Mouse (Mus musculus): ENCODE results near the gene Srp14. TPM values are rescaled to one million over a fixed set of nuclear protein-coding genes. Genes with fewer than 3 reads are reported as not detected.

Srp14 gene
- polyA plus RNA-seq, 1 experiment from 2014 or later: 196 TPM

DNA sequence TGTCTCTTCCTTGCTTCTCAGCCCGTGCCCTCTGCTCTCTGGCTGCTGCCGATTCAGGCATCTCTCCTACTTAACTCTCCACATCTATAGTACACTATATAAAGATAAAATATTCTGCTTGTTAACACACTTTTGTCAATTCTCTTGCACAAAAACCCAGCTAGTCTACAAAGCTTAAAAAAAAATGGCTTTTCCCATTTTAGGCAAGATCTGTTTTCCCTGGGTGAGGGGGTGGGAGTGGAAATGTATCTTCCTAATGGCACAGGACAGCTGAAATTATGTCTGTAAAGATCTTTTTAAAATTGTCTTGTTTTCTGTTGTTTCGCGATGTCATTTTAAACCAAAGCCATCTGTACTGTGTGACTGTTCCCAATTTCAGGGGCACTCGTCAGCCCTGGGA is 16.0 kb downstream of the Srp14 start:
- Histone ChIP-seq H3K36me3 (peaks cover 91% of the 10 kb centered on the region), H3K9me3 (no peaks in the 10 kb centered on the region), H3K4me3 (no peak overlapping the region), H3K27me3 (replicated peaks) (no peaks in the 10 kb centered on the region), H3K4me1 (peaks cover 11% of the 10 kb centered on the region), H3K27ac (replicated peaks) (no peak overlapping the region), H3K9ac (no peak overlapping the region), H3K4me2 (no peak overlapping the region)
- ATAC-seq (ENCODE audit: extremely low read depth, insufficient number of reproducible peaks, low FRiP score, low TSS enrichment): no peak
- WGBS: 83% methylated on average over 5 of the region's 5 CpGs

GRCm38 (mm10) chr2:118461480-118462165 is 17.9 kb downstream of the Srp14 start:
- no peaks in the 10 kb centered on the region for H3K27me3 ChIP-seq (replicated peaks)
- H3K4me1 ChIP-seq: peaks cover 11% of the 10 kb centered on the region
- H3K36me3 ChIP-seq: peaks cover 90% of the 10 kb centered on the region
- H3K4me2 ChIP-seq: no peak overlapping the region
- no peaks in the 10 kb centered on the region for H3K9me3 ChIP-seq
- no peak for ATAC-seq (ENCODE audit: extremely low read depth, insufficient number of reproducible peaks, low FRiP score, low TSS enrichment)
- no peak overlapping the region for H3K4me3 ChIP-seq
- no peak overlapping the region for H3K9ac ChIP-seq
- 58% methylated on average over 16 of the region's 16 CpGs for WGBS
- 0 out of 2 replicates have a peak overlapping the region, but pooled peaks have one; percentile 14 for H3K27ac ChIP-seq (replicated peaks)

- no peak overlapping the region for H3K4me2 ChIP-seq
- no peak overlapping the region for H3K4me3 ChIP-seq
- H3K9me3 ChIP-seq: no peaks in the 10 kb centered on the region
- H3K4me1 ChIP-seq: peaks cover 7% of the 10 kb centered on the region
- H3K27ac ChIP-seq (replicated peaks): no peak overlapping the region
- 85% methylated on average over 13 of the region's 13 CpGs for WGBS
- peaks cover 91% of the 10 kb centered on the region for H3K36me3 ChIP-seq
- no peak overlapping the region for H3K9ac ChIP-seq
- no peaks in the 10 kb centered on the region for H3K27me3 ChIP-seq (replicated peaks)
- ATAC-seq (ENCODE audit: extremely low read depth, insufficient number of reproducible peaks, low FRiP score, low TSS enrichment): no peak
These were observed 21.8 kb downstream of the Srp14 start for GRCm38 (mm10) chr2:118457463-118458261.

- Histone ChIP-seq H3K27ac (replicated peaks) (no peak overlapping the region), H3K4me1 (peaks cover 7% of the 10 kb centered on the region), H3K27me3 (replicated peaks) (no peaks in the 10 kb centered on the region), H3K9me3 (no peaks in the 10 kb centered on the region), H3K9ac (no peak overlapping the region), H3K4me3 (no peak overlapping the region), H3K4me2 (no peak overlapping the region), H3K36me3 (peaks cover 86% of the 10 kb centered on the region)
- WGBS: 84% methylated on average over 3 of the region's 3 CpGs
- ATAC-seq (ENCODE audit: extremely low read depth, insufficient number of reproducible peaks, low FRiP score, low TSS enrichment): no peak
These were observed 22.5 kb downstream of the Srp14 start for GRCm38 (mm10) chr2:118457029-118457428.

DNA sequence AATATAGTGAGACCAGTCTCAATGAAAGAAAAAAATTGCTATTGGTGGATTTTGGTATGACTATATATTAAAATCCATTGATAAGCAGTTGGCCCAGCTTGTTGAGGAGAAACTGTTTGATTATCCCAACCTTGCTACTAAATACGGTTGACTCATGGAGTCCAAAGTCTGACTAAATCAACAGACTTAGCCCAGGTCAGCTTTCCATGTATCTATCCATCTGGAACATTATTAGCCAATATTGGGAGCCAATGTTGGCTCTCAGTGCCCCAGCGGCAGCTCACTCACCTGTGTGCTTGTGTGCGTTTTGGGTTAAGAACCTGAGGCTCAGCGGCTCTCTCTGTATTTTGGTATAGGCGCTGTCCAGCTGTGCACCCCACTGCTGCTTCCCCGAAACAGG is 28.5 kb downstream of the Srp14 start:
- no peak overlapping the region for H3K27ac ChIP-seq (replicated peaks)
- no peak overlapping the region for H3K9ac ChIP-seq
- 91% methylated on average over 6 of the region's 6 CpGs for WGBS
- ATAC-seq (ENCODE audit: extremely low read depth, insufficient number of reproducible peaks, low FRiP score, low TSS enrichment): no peak
- no peak overlapping the region for H3K4me2 ChIP-seq
- 0 out of 2 replicates have a peak, but pooled peaks cover 3% of the 10 kb centered on the region for H3K4me1 ChIP-seq
- no peaks in the 10 kb centered on the region for H3K9me3 ChIP-seq
- no peak overlapping the region for H3K4me3 ChIP-seq
- peaks cover 75% of the 10 kb centered on the region for H3K36me3 ChIP-seq
- no peaks in the 10 kb centered on the region for H3K27me3 ChIP-seq (replicated peaks)

GRCm38 (mm10) chr2:118448181-118448580 is 31.3 kb downstream of the Srp14 start:
- Histone ChIP-seq H3K36me3 (peaks cover 68% of the 10 kb centered on the region), H3K27me3 (replicated peaks) (no peaks in the 10 kb centered on the region), H3K9me3 (no peaks in the 10 kb centered on the region), H3K4me3 (no peak overlapping the region), H3K4me1 (0 out of 2 replicates have a peak, but pooled peaks cover 10% of the 10 kb centered on the region), H3K4me2 (no peak overlapping the region), H3K9ac (no peak overlapping the region), H3K27ac (replicated peaks) (no peak overlapping the region)
- WGBS: 90% methylated on average over 12 of the region's 12 CpGs
- no peak for ATAC-seq (ENCODE audit: extremely low read depth, insufficient number of reproducible peaks, low FRiP score, low TSS enrichment)

GRCm38 (mm10) chr2:118445696-118446674 is 33.5 kb downstream of the Srp14 start:
- Histone ChIP-seq H3K27me3 (replicated peaks) (no peaks in the 10 kb centered on the region), H3K4me2 (no peak overlapping the region), H3K36me3 (peaks cover 74% of the 10 kb centered on the region), H3K4me3 (no peak overlapping the region), H3K9ac (no peak overlapping the region), H3K4me1 (peaks cover 17% of the 10 kb centered on the region), H3K27ac (replicated peaks) (no peak overlapping the region), H3K9me3 (no peaks in the 10 kb centered on the region)
- no peak for ATAC-seq (ENCODE audit: extremely low read depth, insufficient number of reproducible peaks, low FRiP score, low TSS enrichment)
- 68% methylated on average over 13 of the region's 13 CpGs for WGBS

- Histone ChIP-seq H3K27ac (replicated peaks) (no peak overlapping the region), H3K4me1 (peaks cover 17% of the 10 kb centered on the region), H3K9me3 (no peaks in the 10 kb centered on the region), H3K27me3 (replicated peaks) (no peaks in the 10 kb centered on the region), H3K4me3 (no peak overlapping the region), H3K4me2 (no peak overlapping the region), H3K9ac (no peak overlapping the region), H3K36me3 (peaks cover 75% of the 10 kb centered on the region)
- ATAC-seq (ENCODE audit: extremely low read depth, insufficient number of reproducible peaks, low FRiP score, low TSS enrichment): no peak
- 80% methylated on average over 4 of the region's 4 CpGs for WGBS
These were observed 36.8 kb downstream of the Srp14 start for GRCm38 (mm10) chr2:118442723-118443122.

DNA sequence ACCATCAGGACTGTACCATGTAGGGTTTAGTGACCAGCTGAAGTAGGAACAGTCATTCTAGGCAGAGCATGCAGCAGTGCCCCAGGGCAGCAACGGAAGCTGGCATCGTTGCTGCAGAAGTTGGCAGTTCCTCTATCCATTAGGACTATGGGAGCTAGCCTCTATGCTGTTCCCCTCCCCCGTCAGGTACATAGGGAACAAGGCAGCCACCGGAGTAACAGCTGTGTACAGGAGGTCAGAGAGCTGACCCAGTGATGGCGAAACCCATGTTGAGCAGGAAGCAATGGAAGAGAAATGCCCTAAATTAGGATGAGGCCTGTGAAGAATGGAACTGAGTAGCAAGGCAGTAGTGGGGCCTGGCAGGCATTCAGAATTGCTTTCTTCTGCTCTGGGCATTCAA is 37.3 kb downstream of the Srp14 start:
- peaks cover 17% of the 10 kb centered on the region for H3K4me1 ChIP-seq
- H3K36me3 ChIP-seq: peaks cover 75% of the 10 kb centered on the region
- H3K4me2 ChIP-seq: no peak overlapping the region
- H3K4me3 ChIP-seq: no peak overlapping the region
- no peaks in the 10 kb centered on the region for H3K27me3 ChIP-seq (replicated peaks)
- H3K9ac ChIP-seq: no peak overlapping the region
- H3K9me3 ChIP-seq: no peaks in the 10 kb centered on the region
- H3K27ac ChIP-seq (replicated peaks): no peak overlapping the region
- no peak for ATAC-seq (ENCODE audit: extremely low read depth, insufficient number of reproducible peaks, low FRiP score, low TSS enrichment)
- 77% methylated on average over 5 of the region's 5 CpGs for WGBS

DNA sequence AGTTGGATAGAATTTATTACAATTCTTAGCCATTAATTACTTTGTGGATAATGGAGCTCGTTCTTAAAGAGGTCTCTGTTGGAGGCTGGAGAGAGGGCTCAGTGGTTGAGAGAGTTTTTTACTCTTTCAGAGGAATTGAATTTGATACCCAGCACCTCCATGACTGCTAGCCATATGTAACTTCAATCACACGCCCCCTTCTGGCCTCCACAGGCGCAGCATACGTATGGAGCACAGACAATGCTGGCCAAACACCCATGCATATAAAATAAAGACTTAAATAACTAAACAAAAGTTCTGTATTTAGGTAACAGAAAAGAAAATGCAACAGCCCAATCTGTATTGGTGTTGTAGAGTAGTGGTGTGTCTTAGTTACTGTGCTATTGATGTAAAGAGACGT is 47.9 kb downstream of the Srp14 start:
- Histone ChIP-seq H3K4me1 (no peaks in the 10 kb centered on the region), H3K27me3 (replicated peaks) (no peaks in the 10 kb centered on the region), H3K27ac (replicated peaks) (no peak overlapping the region), H3K36me3 (peaks cover 96% of the 10 kb centered on the region), H3K4me3 (no peak overlapping the region), H3K9me3 (0 out of 2 replicates have a peak, but pooled peaks cover 2% of the 10 kb centered on the region), H3K4me2 (no peak overlapping the region), H3K9ac (no peak overlapping the region)
- ATAC-seq (ENCODE audit: extremely low read depth, insufficient number of reproducible peaks, low FRiP score, low TSS enrichment): no peak
- WGBS: 68% methylated on average over 5 of the region's 5 CpGs

DNA sequence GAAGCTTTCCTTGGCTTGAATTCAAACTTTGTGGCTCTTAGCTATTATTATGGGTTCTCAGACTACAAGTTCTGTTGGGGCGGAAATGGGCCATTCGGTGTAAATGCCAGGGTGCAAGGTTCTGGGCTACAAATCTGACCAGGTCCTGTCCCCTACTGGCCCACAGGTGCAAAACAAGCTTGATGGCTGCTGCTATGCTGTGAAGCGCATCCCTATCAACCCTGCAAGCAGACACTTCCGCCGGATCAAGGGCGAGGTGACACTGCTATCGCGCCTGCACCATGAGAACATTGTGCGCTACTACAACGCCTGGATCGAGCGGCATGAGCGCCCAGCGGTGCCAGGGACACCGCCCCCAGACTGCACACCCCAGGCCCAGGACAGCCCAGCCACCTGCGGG is 48.9 kb downstream of the Srp14 start:
- Histone ChIP-seq H3K4me3 (no peak overlapping the region), H3K36me3 (peaks cover 94% of the 10 kb centered on the region), H3K4me1 (no peaks in the 10 kb centered on the region), H3K9me3 (no peaks in the 10 kb centered on the region), H3K27ac (replicated peaks) (no peak overlapping the region), H3K4me2 (no peak overlapping the region), H3K27me3 (replicated peaks) (no peaks in the 10 kb centered on the region), H3K9ac (no peak overlapping the region)
- WGBS: 65% methylated on average over 16 of the region's 16 CpGs
- ATAC-seq (ENCODE audit: extremely low read depth, insufficient number of reproducible peaks, low FRiP score, low TSS enrichment): no peak

Data from heart, embryonic 13.5 days (tissue).